In genomic region chr11:55021859-55022258, GRCm38 (mm10) we compare ENCODE assay signal across 9 mouse cellular contexts. TPM values are rescaled to one million over a fixed set of nuclear protein-coding genes. Genes with fewer than 3 reads are reported as not detected.
DNase-seq lines count a peak whose midpoint lies in the region; ATAC-seq and TF ChIP-seq lines count a peak whose summit lies in the region.
"Had no signal": no experiment of that assay in that cellular context is flagged by ENCODE, and none has a peak within 500 bp of the region (broad histone marks: within the 10 kb centered on the region; RNA-seq: fewer than 3 reads in every experiment).

No protein-coding gene starts in this region.

- no peak overlapping the region for H3K4me3 ChIP-seq in heart, embryonic 10.5 days
- H3K4me3 ChIP-seq in midbrain, embryonic 16.5 days (ENCODE audit: low read depth, low read length) = no peak overlapping the region
- H3K4me3 ChIP-seq in midbrain, embryonic 11.5 days (ENCODE audit: low read depth, low read length) = no peak overlapping the region
- H3K4me3 ChIP-seq in hindbrain, postnatal 0 days (ENCODE audit: low read length) = no peak overlapping the region
- H3K4me3 ChIP-seq in stomach, embryonic 16.5 days (replicated peaks; ENCODE audit: low read length) = no peak overlapping the region; the same call in 1 of the 2 replicates

- H3K36me3 ChIP-seq in heart, embryonic 10.5 days = peaks cover 60% of the 10 kb centered on the region
- no peaks in the 10 kb centered on the region for H3K36me3 ChIP-seq in midbrain, embryonic 16.5 days (ENCODE audit: control insufficient read depth, insufficient read depth, low read length)
- no peaks in the 10 kb centered on the region for H3K36me3 ChIP-seq in midbrain, embryonic 11.5 days (ENCODE audit: control insufficient read depth, insufficient read depth, low read length)
- H3K36me3 ChIP-seq in hindbrain, postnatal 0 days (ENCODE audit: insufficient read depth, low read length) = peaks cover 4% of the 10 kb centered on the region; the same call in 1 of the 2 replicates
- H3K36me3 ChIP-seq in stomach, embryonic 16.5 days (ENCODE audit: control insufficient read depth, insufficient read depth, low read length) = peaks cover 7% of the 10 kb centered on the region; the same call in 1 of the 2 replicates

- no peak overlapping the region for H3K4me2 ChIP-seq in midbrain, embryonic 16.5 days (ENCODE audit: low read length)
- no peak overlapping the region for H3K4me2 ChIP-seq in midbrain, embryonic 11.5 days
- no peak overlapping the region for H3K4me2 ChIP-seq in hindbrain, postnatal 0 days (ENCODE audit: low read depth, low read length)
- H3K4me2 ChIP-seq in stomach, embryonic 16.5 days (ENCODE audit: low read depth, low read length) = peak overlapping the region; percentile 46

- no peak for DNase-seq in heart, embryonic 10.5 days (ENCODE audit: low spot score)
- DNase-seq in heart, postnatal 10 days = no peak
- no peak for DNase-seq in midbrain, embryonic 11.5 days (ENCODE audit: low spot score, missing footprints)
- DNase-seq in hindbrain, postnatal 0 days (ENCODE audit: low spot score) = no peak
- no peak for DNase-seq in spleen, postnatal 36 days (ENCODE audit: low spot score in 2 of 2)
- no peak for DNase-seq in thymus, adult 18-20 months

- H3K9ac ChIP-seq in midbrain, embryonic 16.5 days (ENCODE audit: low read depth, low read length) = no peak overlapping the region
- H3K9ac ChIP-seq in midbrain, embryonic 11.5 days (ENCODE audit: low read length) = no peak overlapping the region
- H3K9ac ChIP-seq in hindbrain, postnatal 0 days (replicated peaks; ENCODE audit: low read length) = no peak overlapping the region
- peak overlapping the region; percentile 52 for H3K9ac ChIP-seq in stomach, embryonic 16.5 days (ENCODE audit: low read length)
- H3K9ac ChIP-seq: liver, embryonic 14.5 days had no signal

- H3K27ac ChIP-seq in heart, embryonic 10.5 days = peak overlapping the region; percentile 91
- peak overlapping the region; percentile 81; the same call in 1 of the 2 replicates for H3K27ac ChIP-seq in midbrain, embryonic 16.5 days (ENCODE audit: low read length)
- H3K27ac ChIP-seq in midbrain, embryonic 11.5 days (ENCODE audit: low read depth, low read length) = no peak overlapping the region
- H3K27ac ChIP-seq in hindbrain, postnatal 0 days = peak overlapping the region; percentile 87
- peak overlapping the region; percentile 96 for H3K27ac ChIP-seq in stomach, embryonic 16.5 days (ENCODE audit: low read length)
- H3K27ac ChIP-seq: liver, embryonic 14.5 days had no signal

- WGBS in heart, embryonic 10.5 days = 42% methylated on average over 6 of the region's 6 CpGs
- 59% methylated on average over 6 of the region's 6 CpGs for WGBS in midbrain, embryonic 16.5 days
- 74% methylated on average over 6 of the region's 6 CpGs for WGBS in midbrain, embryonic 11.5 days
- 43% methylated on average over 6 of the region's 6 CpGs for WGBS in hindbrain, postnatal 0 days
- WGBS in stomach, embryonic 16.5 days = 30% methylated on average over 6 of the region's 6 CpGs

- intact Hi-C loops in heart, postnatal 10 days (cut with DNase I) = loop anchor here (2.0 kb wide), 1 partner anchor 17 kb away; no protein-coding TSS in a partner anchor

- peaks cover 95% of the 10 kb centered on the region for H3K4me1 ChIP-seq in heart, embryonic 10.5 days
- peaks cover 24% of the 10 kb centered on the region for H3K4me1 ChIP-seq in midbrain, embryonic 16.5 days (ENCODE audit: control insufficient read depth, insufficient read depth, low read length)
- H3K4me1 ChIP-seq in midbrain, embryonic 11.5 days (ENCODE audit: control insufficient read depth, insufficient read depth, low read length) = peaks cover 21% of the 10 kb centered on the region
- peaks cover 39% of the 10 kb centered on the region for H3K4me1 ChIP-seq in hindbrain, postnatal 0 days (ENCODE audit: insufficient read depth, low read length)
- H3K4me1 ChIP-seq in stomach, embryonic 16.5 days (ENCODE audit: control insufficient read depth, insufficient read depth, low read length) = peaks cover 70% of the 10 kb centered on the region

- no peak for ATAC-seq in midbrain, embryonic 16.5 days
- no peak for ATAC-seq in midbrain, embryonic 11.5 days (ENCODE audit: low FRiP score)
- ATAC-seq in hindbrain, postnatal 0 days = no peak
- ATAC-seq in stomach, embryonic 16.5 days (ENCODE audit: insufficient read depth, low FRiP score) = no peak

- TF ChIP-seq CTCF in hindbrain, postnatal 0 days (IDR thresholded peaks at IDR 0.05; ENCODE audit: low read depth) = no peak

- H3K27me3 ChIP-seq in heart, embryonic 10.5 days (ENCODE audit: insufficient read depth, poor library complexity, severe bottlenecking) = no peaks in the 10 kb centered on the region
- no peaks in the 10 kb centered on the region for H3K27me3 ChIP-seq in midbrain, embryonic 16.5 days (ENCODE audit: control insufficient read depth, insufficient read depth, low read depth, low read length)
- no peaks in the 10 kb centered on the region for H3K27me3 ChIP-seq in midbrain, embryonic 11.5 days (ENCODE audit: control insufficient read depth, insufficient read depth, low read length)
- H3K27me3 ChIP-seq in hindbrain, postnatal 0 days (ENCODE audit: insufficient read depth, low read length) = no peaks in the 10 kb centered on the region
- H3K27me3 ChIP-seq in stomach, embryonic 16.5 days (ENCODE audit: control insufficient read depth, insufficient read depth, low read length) = no peaks in the 10 kb centered on the region

- no peaks in the 10 kb centered on the region for H3K9me3 ChIP-seq in heart, embryonic 10.5 days
- H3K9me3 ChIP-seq in midbrain, embryonic 16.5 days (replicated peaks; ENCODE audit: control insufficient read depth, low read length, poor library complexity, severe bottlenecking) = no peaks in the 10 kb centered on the region
- no peaks in the 10 kb centered on the region for H3K9me3 ChIP-seq in midbrain, embryonic 11.5 days (ENCODE audit: control insufficient read depth, low read length)
- H3K9me3 ChIP-seq in hindbrain, postnatal 0 days (ENCODE audit: low read length) = no peaks in the 10 kb centered on the region
- H3K9me3 ChIP-seq in stomach, embryonic 16.5 days (replicated peaks; ENCODE audit: control insufficient read depth, low read length) = no peaks in the 10 kb centered on the region

RNA-seq across cellular contexts. Expression of gene Anxa6, which starts 11.4 kb away (rescaled TPM):
- 255 and 342 TPM in 2 replicates for polyA plus RNA-seq in heart, embryonic 10.5 days (2016; fragmentation: Nextera tagmentation; extraction: Ambion mirVana)
- 100 to 1,000 TPM; 319 to 333 TPM for total RNA-seq in heart, postnatal 10 days (2021)
- 36.3 and 37.0 TPM in 2 replicates for polyA plus RNA-seq in midbrain, embryonic 16.5 days (2015; fragmentation: Nextera tagmentation; extraction: Ambion mirVana)
- polyA plus RNA-seq in midbrain, embryonic 11.5 days (2014; fragmentation: Nextera tagmentation; extraction: Ambion mirVana) = 71.2 and 77.6 TPM in 2 replicates
- total RNA-seq in hindbrain, postnatal 0 days (2014; rRNA removed) = 83.2 and 86.0 TPM in 2 replicates
- 71.3 and 74.8 TPM in 2 replicates for polyA plus RNA-seq in hindbrain, postnatal 0 days (2015; fragmentation: Nextera tagmentation; extraction: Ambion mirVana)
- polyA plus RNA-seq in stomach, embryonic 16.5 days (2015; fragmentation: Nextera tagmentation; extraction: Ambion mirVana) = 364 and 365 TPM in 2 replicates

RNA-seq across cellular contexts. Expression of gene Ccdc69, which starts 56.1 kb away (rescaled TPM):
- 10.4 and 17.5 TPM in 2 replicates for polyA plus RNA-seq in heart, embryonic 10.5 days (2016; fragmentation: Nextera tagmentation; extraction: Ambion mirVana)
- 10 to 100 TPM in 1 of 2 experiments, 1 to 10 TPM in 1; 9.2 to 11.5 TPM for total RNA-seq in heart, postnatal 10 days (2021)
- polyA plus RNA-seq in midbrain, embryonic 16.5 days (2015; fragmentation: Nextera tagmentation; extraction: Ambion mirVana) = 0.19 and 0.27 TPM in 2 replicates
- polyA plus RNA-seq in midbrain, embryonic 11.5 days (2014; fragmentation: Nextera tagmentation; extraction: Ambion mirVana) = 0.37 and 0.41 TPM in 2 replicates
- total RNA-seq in hindbrain, postnatal 0 days (2014; rRNA removed) = 0.65 TPM in 1 of 2 replicates, not detected in the other
- 0.56 and 0.78 TPM in 2 replicates for polyA plus RNA-seq in hindbrain, postnatal 0 days (2015; fragmentation: Nextera tagmentation; extraction: Ambion mirVana)
- polyA plus RNA-seq in stomach, embryonic 16.5 days (2015; fragmentation: Nextera tagmentation; extraction: Ambion mirVana) = 3.5 and 3.7 TPM in 2 replicates

RNA-seq across cellular contexts. Expression of gene Tnip1, which starts 59.1 kb away (rescaled TPM):
- polyA plus RNA-seq in heart, embryonic 10.5 days (2016; fragmentation: Nextera tagmentation; extraction: Ambion mirVana) = 22.7 and 23.7 TPM in 2 replicates
- 10 to 100 TPM; 33.4 to 37.1 TPM for total RNA-seq in heart, postnatal 10 days (2021)
- polyA plus RNA-seq in midbrain, embryonic 16.5 days (2015; fragmentation: Nextera tagmentation; extraction: Ambion mirVana) = 16.4 and 17.4 TPM in 2 replicates
- 8.9 and 9.9 TPM in 2 replicates for polyA plus RNA-seq in midbrain, embryonic 11.5 days (2014; fragmentation: Nextera tagmentation; extraction: Ambion mirVana)
- 15.3 and 16.7 TPM in 2 replicates for total RNA-seq in hindbrain, postnatal 0 days (2014; rRNA removed)
- 17.1 and 19.8 TPM in 2 replicates for polyA plus RNA-seq in hindbrain, postnatal 0 days (2015; fragmentation: Nextera tagmentation; extraction: Ambion mirVana)
- polyA plus RNA-seq in stomach, embryonic 16.5 days (2015; fragmentation: Nextera tagmentation; extraction: Ambion mirVana) = 21.3 and 23.1 TPM in 2 replicates
